Mouse (Mus musculus) forelimb bud, embryonic 11.5 days (tissue): ENCODE measurements around the gene Mink1.
"Not testable (repeated sequence)": the region's sequence is repeated elsewhere in the genome, so short reads cannot be mapped to it uniquely, and the experiment has no call there.

Experiments used
- DNase-seq: peaks from one replicate; pipeline ENCODE4 v3.0.0-alpha.2; 2012; ENCODE audit warnings: low read depth, low spot score

Mink1 gene

DNA sequence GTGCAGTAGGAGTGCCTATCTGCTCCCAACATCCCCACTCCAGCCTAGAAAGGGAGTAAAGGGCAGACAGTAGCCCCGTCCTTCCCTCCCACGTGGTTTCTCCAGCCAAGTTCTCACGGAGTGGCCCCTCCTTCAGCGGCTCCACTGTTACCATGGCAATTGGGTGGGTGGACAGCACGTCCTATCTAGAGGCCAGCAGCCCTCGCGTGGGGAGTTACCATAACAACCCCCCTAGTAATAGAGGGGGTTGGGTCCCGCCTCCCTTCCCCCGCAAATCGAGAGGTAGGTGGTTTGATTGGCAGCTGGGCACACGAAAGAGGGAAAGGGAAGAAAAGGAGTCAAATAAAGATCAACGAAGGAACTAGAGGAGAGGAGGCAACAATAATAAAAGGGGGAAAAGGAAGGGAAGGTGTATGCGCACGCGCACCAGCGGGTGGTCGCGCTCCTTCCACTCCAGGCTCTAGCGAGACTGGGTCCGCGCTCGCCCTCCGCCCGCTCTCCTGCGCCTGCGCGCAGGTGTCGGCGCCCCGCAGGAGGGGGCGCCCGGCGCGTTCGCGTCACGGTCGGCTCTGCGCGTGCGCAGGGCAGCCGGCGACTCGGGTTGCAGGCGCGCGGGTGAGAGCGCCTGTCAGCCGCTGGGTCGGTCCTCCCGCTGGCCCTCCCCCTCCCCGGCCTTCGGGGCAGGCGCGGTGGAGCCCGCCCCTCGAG is at the start of gene Mink1:
Mink1 (plus strand) TSS at position 595 of the 708 bp plus-strand sequence.
- peak; percentile 96 for DNase-seq

DNA sequence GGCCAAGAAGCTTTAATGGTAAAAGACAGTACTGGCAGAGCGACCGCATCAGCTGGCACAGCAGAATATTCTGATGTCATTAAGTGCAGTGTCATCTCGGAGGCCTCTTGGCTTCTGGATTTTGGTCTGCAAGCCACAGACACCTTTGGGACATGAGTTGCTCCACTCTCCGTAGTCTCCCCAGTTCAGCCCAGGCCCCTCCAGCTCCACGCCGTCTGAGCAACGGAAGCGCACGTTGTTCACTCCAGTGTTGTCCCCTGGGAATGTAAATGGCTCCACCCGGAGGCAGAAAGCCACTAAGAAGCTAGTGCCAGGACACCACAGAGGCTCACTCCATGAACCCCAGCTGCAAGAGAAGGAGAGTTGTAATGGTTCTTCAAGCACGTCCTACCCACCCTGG is 49.2 kb upstream of the Mink1 start:
- DNase-seq = no peak

DNA sequence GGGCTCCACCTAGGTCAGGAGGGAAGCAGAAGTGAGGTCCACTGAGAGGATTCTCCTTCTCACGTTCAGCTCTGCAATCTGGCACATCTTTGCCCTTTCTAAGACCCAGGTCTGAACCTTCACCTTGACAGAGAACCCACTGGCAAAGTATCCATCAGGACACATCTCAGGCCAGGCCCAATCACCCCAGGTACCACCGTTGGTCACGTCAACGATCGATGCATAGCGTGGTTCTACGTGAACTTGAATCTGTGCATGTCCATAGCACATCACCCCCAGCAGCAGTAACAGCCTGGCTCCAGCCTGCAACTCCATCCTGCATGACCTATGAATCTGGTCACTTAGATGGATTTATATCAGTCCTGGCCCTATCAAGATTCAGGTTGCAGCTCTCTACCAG is 48.4 kb upstream of the Mink1 start, which contains the start of gene Vmo1:
Vmo1 (minus strand) TSS at position 329 of the 400 bp plus-strand sequence.
- DNase-seq = no peak

DNA sequence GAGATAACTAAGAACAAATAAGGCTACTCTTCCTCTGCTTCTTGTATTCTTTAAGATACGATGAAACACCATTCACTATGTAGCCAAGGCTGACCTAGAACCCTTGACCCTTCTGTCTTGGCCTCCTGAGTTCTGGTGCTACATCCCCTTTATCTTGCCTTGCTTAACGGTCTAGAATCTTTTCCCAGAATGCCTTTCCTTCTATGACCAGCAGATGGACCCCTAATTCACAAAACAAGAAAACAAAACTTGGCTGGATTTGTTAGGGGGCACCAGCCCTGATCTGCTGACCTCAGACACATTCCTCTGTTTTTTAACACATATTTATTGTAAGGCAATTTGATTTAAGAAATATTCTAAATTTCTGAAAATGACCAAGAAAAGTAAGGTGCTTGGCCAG is 46.3 kb upstream of the Mink1 start:
- DNase-seq = peak; percentile 76

DNA sequence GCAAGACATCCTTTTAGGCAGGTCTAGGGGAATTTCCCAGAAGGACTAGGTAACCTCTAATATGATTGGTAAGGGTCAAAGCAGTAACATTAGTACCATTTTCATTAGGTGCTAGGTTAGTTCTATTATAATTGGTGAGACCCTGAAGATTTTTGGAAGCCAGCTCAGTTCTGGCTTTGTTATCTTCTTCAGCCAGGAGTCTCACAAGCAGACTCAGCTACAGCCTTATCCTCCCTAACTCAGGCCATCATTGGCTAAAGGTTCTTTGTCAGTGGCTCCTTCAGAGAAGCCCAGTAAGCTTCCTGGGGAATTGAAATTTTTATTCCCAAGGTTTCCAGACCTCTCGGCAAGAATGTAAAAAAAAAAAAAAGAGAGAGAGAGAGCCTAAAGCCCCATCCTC is 44.2 kb upstream of the Mink1 start:
- no peak for DNase-seq

DNA sequence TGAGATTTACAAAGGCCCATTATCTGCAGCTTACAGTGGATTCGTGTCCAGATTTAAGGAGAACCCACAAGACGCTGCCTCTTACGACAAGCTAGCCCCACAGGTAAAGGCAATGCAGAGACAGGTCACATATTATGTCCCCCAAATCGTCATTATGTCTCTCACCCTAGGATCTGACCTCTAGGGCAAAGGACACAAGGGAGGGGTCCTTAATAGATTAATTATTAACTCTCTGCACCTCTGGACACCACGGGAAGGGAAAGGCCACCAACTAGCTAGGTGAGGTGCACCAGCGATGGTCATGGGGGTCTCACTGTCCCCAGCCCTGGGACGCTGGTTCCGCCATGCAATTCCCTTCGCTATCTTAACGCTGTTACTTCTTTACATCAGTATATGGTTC is 43.8 kb upstream of the Mink1 start, which contains the start of gene Gltpd2:
Gltpd2 (plus strand) TSS at position 274 of the 400 bp plus-strand sequence.
- DNase-seq = no peak

DNA sequence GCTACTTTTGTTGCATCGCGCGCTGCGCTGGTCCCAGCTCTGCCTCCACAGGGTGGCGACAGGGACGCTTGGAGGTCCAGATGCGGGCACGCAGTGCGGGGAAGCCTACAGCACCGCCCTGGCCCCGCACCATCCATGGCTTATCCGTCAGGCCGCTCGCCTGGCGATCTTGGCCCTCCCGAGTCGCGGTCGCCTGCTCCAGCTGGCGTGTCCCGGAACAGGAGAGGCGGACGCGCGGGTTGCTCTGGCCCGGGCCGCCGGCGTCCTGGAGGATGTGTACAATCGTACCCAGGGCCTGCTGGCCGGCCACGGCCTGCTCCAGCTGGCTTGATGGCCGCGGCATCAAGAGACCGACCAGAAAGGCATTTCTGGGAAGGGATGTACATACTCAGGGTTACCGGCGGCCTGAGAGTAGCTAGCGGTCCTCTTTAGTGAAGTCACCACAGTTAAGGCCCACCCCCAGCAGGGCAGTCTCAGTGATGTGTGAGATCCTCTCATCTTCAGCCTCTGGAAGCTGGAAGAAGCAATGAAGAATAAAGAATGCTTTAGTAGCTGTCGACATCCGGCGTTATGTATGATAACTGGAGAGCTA is 42.4 kb upstream of the Mink1 start:
- no peak for DNase-seq

DNA sequence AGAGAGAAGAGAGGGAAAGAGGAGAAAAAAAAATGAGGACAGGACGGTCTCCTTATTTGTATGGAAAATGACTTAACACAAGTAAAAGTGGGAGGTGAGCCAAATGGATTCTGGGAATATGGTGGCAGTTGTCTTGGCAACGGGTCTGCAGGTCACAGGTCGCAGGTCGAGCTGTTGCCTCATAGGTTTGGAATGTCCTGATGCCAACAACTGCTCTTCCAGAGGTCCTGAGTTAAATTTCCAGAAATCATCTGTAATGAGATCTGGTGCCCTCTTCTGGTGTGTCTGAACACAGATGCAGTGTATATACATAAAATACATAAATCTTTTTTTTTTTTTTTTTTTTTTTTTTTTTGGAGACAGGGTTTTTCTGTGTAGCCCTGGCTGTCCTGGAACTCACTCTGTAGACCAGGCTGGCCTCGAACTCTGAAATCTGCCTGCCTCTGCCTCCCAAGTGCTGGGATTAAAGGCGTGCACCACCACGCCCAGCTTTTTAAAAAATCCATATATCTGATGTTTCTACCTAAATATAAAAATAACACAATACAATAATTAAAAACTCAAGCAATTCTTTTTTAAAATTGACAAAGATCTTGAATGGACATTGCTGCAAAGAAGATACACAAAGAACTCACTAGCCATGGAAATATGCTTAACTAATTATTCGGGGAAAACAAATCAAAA is 39.2 kb upstream of the Mink1 start:
- DNase-seq = not testable (repeated sequence)

DNA sequence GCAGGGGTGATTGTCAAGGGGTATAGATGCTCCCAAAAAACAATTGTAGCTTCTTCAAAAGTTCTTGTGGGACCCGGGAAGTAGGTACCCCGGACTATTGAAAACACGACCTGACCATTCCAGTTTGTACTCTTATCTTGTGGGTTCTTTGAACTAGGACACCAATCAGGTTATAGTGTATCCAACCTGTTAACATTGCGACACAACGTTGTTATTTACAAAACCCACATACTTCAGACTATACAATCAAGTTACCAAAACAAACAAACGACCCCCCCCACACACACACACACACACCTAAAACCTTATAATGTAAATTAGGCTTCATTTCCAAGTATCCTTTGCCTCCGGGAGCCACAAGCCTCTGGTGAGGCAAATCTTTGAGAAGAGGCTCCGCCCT is 37.9 kb upstream of the Mink1 start:
- DNase-seq = no peak

DNA sequence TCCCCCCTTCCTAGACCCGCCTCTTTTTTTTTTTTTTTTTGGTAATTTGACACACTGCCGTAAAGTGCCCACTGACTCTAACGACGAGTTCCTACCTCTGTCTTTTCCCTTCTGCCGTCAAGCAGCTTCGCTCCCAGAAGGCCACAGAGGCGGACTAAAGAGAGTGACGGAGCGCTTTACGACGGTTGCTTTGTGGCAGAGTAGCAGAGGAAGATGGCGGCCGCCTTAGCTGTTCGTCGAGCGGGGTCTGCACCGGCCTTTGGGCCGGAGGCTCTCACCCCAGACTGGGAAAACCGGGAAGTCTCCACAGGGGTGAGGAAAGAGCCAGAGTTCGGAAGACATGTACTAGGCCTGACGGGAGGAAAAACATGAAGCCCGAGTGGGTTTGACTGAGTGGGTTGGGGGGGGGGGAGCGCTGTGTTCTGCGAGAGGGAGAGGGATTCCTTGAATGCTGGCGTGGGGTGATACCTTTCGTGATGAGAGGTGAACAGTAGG is 37.5 kb upstream of the Mink1 start, which contains the start of gene Psmb6:
Psmb6 (plus strand) TSS at position 184 of the 495 bp plus-strand sequence.
- DNase-seq = peak; percentile 97

DNA sequence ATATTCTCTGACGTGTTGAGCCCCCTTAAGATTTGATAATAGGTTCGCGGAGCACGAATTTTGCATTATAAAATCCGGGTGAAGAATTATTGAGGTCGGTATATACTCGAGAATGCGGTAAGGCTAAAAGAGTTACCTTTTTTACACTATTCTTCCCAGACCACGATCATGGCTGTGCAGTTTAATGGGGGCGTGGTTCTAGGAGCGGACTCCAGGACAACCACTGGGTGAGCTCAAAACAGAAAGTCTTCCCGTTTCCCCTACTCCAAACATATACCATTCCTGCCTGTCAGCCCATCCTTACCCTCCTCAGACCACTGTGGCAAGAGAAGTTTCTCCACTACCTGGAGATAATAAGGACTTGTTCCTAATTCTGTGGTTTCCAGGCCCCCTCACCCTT is 37.0 kb upstream of the Mink1 start:
- DNase-seq = no peak

DNA sequence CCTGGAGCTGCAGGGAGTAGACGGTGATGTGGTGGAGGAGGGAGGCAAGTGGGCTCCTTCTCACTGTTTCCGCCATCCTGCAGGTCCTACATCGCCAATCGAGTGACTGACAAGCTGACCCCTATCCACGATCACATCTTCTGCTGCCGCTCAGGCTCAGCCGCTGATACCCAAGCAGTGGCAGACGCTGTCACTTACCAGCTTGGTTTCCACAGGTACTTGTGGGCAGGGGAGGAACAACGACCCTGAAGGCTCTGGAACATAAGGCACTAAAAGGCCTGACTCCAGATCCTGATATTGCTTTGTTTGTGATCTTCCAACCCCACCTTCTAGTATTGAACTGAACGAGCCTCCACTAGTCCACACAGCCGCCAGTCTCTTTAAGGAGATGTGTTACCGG is 36.5 kb upstream of the Mink1 start:
- no peak for DNase-seq

DNA sequence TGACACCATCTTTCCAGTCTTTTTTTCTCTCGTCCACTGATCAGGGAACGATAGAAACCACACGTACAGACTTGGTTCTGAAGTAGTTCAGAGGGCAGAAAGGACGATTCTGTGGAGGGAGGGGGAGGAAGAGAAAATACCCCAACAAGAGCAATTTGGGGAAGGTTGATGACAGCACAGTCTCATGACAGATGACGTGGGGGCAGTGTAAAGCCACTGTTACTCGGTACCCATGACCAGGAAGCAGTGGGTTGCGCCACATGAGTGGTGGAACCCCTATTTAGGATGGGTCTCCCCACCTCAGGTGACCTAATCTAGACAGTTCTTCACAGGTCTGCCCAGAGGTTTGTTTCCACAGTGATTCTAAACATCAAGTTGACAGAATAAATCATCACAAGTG is 34.1 kb upstream of the Mink1 start:
- no peak for DNase-seq

DNA sequence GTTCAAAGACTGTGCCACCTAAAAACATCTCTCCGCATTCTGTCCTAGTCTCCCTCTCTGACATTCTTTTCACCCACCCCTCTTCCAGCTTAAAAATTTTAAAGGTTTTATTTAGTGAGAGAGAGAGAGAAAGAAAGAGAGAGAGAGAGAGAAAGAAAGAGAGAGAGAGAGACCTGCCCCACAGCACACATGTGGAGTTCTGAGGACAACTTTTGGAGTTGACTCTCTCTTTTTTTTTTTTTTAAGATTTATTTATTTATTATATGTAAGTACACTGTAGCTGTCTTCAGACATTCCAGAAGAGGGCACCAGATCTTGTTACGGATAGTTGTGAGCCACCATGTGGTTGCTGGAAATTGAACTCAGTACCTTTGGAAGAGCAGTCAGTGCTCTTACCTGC is 31.6 kb upstream of the Mink1 start:
- not testable (repeated sequence) for DNase-seq

DNA sequence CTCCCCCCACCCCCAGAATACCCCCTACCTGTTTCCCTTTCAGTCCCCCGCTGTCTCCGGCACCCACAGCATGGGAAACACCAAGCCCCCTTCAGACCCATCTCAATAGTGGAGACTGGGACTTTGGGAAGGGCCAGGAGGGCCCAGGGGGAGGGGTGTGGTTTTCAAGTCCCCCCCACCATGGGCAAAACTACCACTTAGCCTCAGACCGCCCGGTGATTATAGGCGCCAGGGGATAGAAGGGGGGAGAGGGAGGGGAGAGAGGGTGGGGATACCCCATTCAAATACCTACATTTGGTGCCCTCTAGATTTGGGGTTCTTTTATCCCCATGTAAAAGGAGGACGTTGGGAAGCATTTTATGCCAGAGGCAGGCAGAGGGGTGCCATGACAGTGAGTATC is 29.8 kb upstream of the Mink1 start, which contains the start of gene Gm40193:
Gm40193 (minus strand) TSS at position 101 of the 400 bp plus-strand sequence.
- no peak for DNase-seq

DNA sequence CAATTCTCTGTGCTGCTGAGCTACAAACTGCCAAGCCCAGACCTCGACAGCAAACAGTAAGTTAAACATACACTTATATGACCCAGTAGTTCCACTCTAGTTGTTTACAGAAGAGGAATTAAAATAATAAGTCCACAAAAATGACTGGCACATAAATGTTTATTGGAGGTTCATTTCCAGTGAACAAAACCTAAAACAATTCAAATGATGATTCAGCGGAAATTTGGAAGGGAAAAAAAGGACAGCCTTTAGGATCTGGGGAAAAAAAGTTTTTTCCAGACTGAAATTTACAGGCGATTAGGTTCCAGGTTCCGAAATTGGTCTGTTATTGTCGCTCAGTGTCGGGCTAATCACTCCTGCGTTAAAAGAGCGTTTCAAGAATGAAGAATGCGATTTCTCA is 23.3 kb upstream of the Mink1 start:
- no peak for DNase-seq

DNA sequence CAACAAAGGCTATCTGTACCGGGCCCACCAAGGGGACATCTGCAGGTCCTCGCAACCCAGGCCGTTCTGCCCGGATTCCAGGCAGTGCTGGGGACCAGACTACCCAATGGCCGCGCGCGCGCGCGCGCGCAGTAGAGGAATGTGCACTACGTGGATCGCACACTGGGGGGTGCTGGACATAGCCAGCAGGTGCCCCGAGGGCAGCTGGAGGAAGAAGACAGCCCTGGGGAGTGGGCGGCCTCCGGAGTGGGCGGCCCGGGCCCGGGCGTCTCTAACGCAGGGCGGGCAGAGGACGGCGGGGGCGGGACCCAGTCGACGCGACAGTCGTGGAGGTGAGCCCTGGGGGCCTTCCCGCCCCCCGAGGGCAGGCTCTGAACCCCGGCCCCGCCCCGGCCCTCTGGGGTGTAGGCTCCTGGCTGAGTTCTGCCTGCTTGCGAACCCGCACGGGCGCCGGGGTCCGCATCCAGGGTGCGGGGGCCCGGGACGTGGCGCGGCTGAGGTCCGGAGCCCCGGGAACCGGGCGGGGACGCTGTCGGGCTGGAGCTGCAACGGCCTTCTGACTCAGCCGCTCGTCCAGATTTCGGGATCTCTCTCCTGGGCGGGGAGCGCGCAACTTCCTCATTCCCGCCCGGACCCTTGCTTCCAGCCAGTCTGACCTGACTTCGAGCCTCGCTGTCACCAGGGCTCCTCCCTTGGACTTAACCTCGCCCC is 22.6 kb upstream of the Mink1 start, which contains the start of gene Pld2:
Pld2 (plus strand) TSS at position 188 of the 711 bp plus-strand sequence.
- peak; percentile 87 for DNase-seq

DNA sequence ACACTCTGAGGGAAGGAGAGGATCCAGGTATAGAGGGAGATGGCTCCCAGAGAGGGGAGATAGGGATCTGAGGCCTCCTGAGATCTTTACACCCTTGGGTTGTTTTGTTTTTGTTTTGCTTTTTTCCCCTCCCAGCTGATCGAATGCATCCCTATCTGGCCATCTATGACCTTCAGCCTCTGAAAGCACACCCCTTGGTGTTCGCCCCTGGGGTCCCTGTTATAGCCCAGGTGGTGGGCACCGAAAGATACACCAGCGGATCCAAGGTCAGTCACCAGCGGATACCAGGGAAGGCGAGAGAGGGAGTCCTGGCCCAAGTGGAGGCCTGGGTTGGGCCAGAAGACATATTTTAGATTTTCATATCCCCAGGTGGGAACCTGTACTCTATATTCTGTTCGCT is 21.8 kb upstream of the Mink1 start:
- no peak for DNase-seq

DNA sequence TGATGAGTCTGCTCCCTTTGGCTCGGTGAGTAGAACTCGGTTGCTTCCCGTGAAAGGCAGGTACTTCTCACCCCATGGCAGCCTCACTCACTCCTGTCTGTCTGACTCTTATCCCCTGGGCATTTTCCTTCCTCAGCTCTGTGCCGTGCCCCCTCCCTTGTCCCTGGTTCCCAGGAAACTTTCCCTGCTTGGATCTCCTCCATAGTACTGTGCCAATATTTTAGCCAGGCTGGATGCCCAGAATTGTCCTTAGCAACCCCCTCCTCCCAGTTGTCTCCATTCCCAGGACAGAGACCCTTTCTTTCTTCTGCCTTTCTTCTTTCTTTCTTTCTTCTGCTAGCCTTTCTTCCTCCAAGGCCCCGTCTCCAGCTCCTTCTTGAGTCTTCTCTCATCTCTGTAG is 21.3 kb upstream of the Mink1 start:
- DNase-seq = no peak

DNA sequence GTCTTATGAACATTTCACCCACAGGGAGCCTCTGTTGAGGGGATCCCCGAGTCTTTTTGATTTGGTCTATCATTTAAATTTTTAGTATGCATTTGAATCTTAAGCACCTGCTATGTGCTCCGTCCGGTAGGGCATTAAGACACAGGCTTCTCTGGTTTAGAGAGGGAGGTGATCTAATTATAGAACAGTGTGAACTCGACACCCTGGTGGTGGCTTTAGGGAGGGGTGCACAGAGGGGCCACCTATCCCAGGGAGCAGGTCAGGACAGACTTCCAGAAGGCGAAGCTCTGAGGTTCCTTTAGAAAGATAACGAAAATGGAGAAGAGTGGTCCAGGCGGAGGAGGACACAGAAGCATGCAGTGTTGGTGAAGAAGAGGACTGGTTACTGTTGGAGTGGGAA is 18.2 kb upstream of the Mink1 start:
- no peak for DNase-seq

DNA sequence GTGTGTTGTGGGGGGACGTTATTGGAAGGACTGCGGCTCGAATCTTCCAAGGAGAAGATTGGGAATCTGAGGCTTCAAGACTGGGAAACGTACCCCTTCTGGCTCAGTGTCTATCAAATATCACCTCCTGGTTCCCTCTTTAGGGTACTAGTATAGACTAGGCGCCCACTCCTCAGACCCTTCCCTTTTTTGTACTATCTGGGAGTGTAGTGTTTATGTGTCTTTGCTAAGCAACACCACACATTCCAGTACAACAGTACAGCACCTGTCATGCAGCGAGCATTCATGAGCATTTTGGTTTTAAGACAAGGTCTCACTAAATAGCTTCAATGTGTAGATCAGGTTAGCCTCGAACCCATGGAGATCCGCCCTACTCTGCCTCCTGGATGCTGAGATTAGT is 11.2 kb upstream of the Mink1 start:
- no peak for DNase-seq

DNA sequence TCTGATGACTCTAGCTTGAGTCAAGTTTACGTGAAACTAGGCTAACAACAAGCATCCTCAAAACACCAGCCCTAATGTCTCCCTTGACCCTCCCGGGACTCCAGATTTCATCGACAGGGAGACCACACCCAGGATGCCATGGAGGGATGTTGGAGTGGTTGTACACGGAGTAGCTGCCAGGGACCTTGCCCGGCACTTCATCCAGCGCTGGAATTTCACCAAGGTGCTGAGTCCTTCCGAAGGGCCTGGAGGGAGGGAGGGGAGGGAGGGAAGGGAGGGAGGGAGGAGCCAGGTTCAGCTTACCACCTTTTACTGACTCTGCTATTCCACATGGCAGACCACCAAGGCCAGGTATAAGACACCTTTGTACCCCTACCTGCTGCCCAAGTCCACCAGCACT is 8.7 kb upstream of the Mink1 start:
- no peak for DNase-seq
